Mouse (Mus musculus) bone marrow macrophage, adult 2 months (primary cell): ENCODE measurements around the gene Pogz.

Experiments used
- CTCF ChIP-seq: IDR thresholded peaks from 2 replicates; pipeline ENCODE4 v1.5.1; 2012; ENCODE audit warnings: low read depth, mild to moderate bottlenecking, low read length, moderate library complexity
- POLR2A ChIP-seq: IDR thresholded peaks from 2 replicates; pipeline ENCODE4 v1.6.1; 2012; ENCODE audit warnings: mild to moderate bottlenecking, low read depth, low read length, borderline replicate concordance

- TF ChIP-seq CTCF (no peak), POLR2A (no peak)
These were observed 16.2 kb upstream of the Pogz start for GRCm38 (mm10) chr3:94821008-94821638.
